Mouse (Mus musculus) erythroid progenitor cell, adult 5-6 weeks (primary cell): ENCODE results near the gene Dctd. TPM values are rescaled to one million over a fixed set of nuclear protein-coding genes. Genes with fewer than 3 reads are reported as not detected.

ENCODE experiments used
- ATAC-seq: replicated peaks from 2 replicates; pipeline ENCODE4 v1.8.0; 2016; ENCODE audit warnings: moderate number of reproducible peaks, mild to moderate bottlenecking, moderate TSS enrichment, inconsistent platforms; ENCODE audit not compliant: poor library complexity, low FRiP score, severe bottlenecking
- total RNA-seq, 2 experiments: library from RNA; stranded (forward) in 1 of 2; stranded (reverse) in 1 of 2; fragments of 150-400 nt in 1 of 2; fragments of 186-747, 209-891 nt in 1 of 2; gene quantifications; 2 replicates each; pipeline versions ENCODE4 v1.2.3 to v1.2.4; 2015 to 2017; ENCODE audit warnings: low replicate concordance in 2 of 2

Dctd gene
- total RNA-seq (2015; ENCODE audit: low replicate concordance) = 1.3 and 10.1 TPM in 2 replicates
- total RNA-seq (2017; ENCODE audit: low replicate concordance) = 2.3 and 4.7 TPM in 2 replicates

- ATAC-seq = no peak
These were observed at the start of gene Dctd for GRCm38 (mm10) chr8:48098792-48099191. Dctd (plus strand) TSS chr8:48099092.

- ATAC-seq = no peak
These were observed 45.3 kb upstream of the Dctd start for GRCm38 (mm10) chr8:48053611-48054010.

GRCm38 (mm10) chr8:48063526-48064072, 35.3 kb upstream of the Dctd start:
- no peak for ATAC-seq

GRCm38 (mm10) chr8:48074149-48074548, 24.7 kb upstream of the Dctd start:
- no peak for ATAC-seq

- ATAC-seq = no peak
These were observed 16.5 kb upstream of the Dctd start for GRCm38 (mm10) chr8:48082343-48082742.

- ATAC-seq = no peak
These were observed 8.2 kb upstream of the Dctd start for GRCm38 (mm10) chr8:48090661-48091060.

- ATAC-seq = no peak
These were observed 3.5 kb upstream of the Dctd start for GRCm38 (mm10) chr8:48095378-48095777.

GRCm38 (mm10) chr8:48097131-48097794, 1.6 kb upstream of the Dctd start:
- no peak for ATAC-seq

- ATAC-seq = no peak
These were observed 732 bp upstream of the Dctd start for GRCm38 (mm10) chr8:48098081-48098639.

- no peak for ATAC-seq
These were observed 1.4 kb downstream of the Dctd start for GRCm38 (mm10) chr8:48100100-48100787.

GRCm38 (mm10) chr8:48109373-48109855, 10.5 kb downstream of the Dctd start:
- no peak for ATAC-seq

- ATAC-seq = no peak
These were observed 11.2 kb downstream of the Dctd start for GRCm38 (mm10) chr8:48109856-48110780.

GRCm38 (mm10) chr8:48114591-48114990, 15.7 kb downstream of the Dctd start:
- ATAC-seq = no peak

GRCm38 (mm10) chr8:48122991-48123390, 24.1 kb downstream of the Dctd start:
- ATAC-seq = no peak

- no peak for ATAC-seq
These were observed 26.0 kb downstream of the Dctd start for GRCm38 (mm10) chr8:48124857-48125256.

- no peak for ATAC-seq
These were observed 28.1 kb downstream of the Dctd start for GRCm38 (mm10) chr8:48126954-48127353.

GRCm38 (mm10) chr8:48130266-48130665, 31.4 kb downstream of the Dctd start:
- ATAC-seq = no peak

GRCm38 (mm10) chr8:48133321-48133720, 34.4 kb downstream of the Dctd start:
- no peak for ATAC-seq

- ATAC-seq = no peak
These were observed 38.1 kb downstream of the Dctd start for GRCm38 (mm10) chr8:48136804-48137650.
